Mouse (Mus musculus) bone marrow, adult 2 months (tissue): ENCODE measurements around the gene Mrps26.

Experiments used
- CTCF ChIP-seq: fragments of 200-500 bp; IDR thresholded peaks from 2 replicates; pipeline ENCODE4 v1.5.1; 2011; ENCODE audit warnings: low read length, control low read depth; ENCODE audit not compliant: control insufficient read depth, insufficient read depth
- POLR2A ChIP-seq: fragments of 200-500 bp; IDR thresholded peaks from 2 replicates; pipeline ENCODE4 v1.6.1; 2011; ENCODE audit warnings: low read depth, mild to moderate bottlenecking, control low read depth, low read length, borderline replicate concordance; ENCODE audit not compliant: control insufficient read depth

- TF ChIP-seq CTCF, result no peak
- TF ChIP-seq POLR2A, result no peak
Observed at GRCm38 (mm10) chr2:130589157-130589556, 25.6 kb downstream of the Mrps26 start.
